Mouse (Mus musculus): ENCODE data around the gene Olfr1274-ps. TPM values are rescaled to one million over a fixed set of nuclear protein-coding genes. Genes with fewer than 3 reads are reported as not detected.
A peak's percentile ranks its signal among the peaks of the same experiment; 100 is the strongest.
"Not testable (repeated sequence)": the region's sequence is repeated elsewhere in the genome, so short reads cannot be mapped to it uniquely, and the experiment has no call there.

Olfr1274-ps gene
- total RNA-seq (2021), result not detected
- long read RNA-seq, experiment 1, result 0 reads
- long read RNA-seq, experiment 2, result 0 reads

- intact Hi-C loops (cut with DNase I); DNase-seq: not testable (repeated sequence)
Measured at GRCm38 (mm10) chr2:90398633-90399107, at the start of gene Olfr1274-ps. Olfr1274-ps (plus strand) TSS chr2:90398683.

GRCm38 (mm10) chr2:90351047-90351446 is 47.4 kb upstream of the Olfr1274-ps start:
- DNase-seq; intact Hi-C loops (cut with DNase I): not testable (repeated sequence)

- intact Hi-C loops (cut with DNase I), result not testable (repeated sequence)
Measured at GRCm38 (mm10) chr2:90351540-90351939, 46.9 kb upstream of the Olfr1274-ps start.

GRCm38 (mm10) chr2:90359229-90359628 is 39.3 kb upstream of the Olfr1274-ps start:
- DNase-seq; intact Hi-C loops (cut with DNase I): not testable (repeated sequence)

More at GRCm38 (mm10) chr2:90351540-90351939, 46.9 kb upstream of the Olfr1274-ps start:
- not testable (repeated sequence) for DNase-seq

- intact Hi-C loops (cut with DNase I); DNase-seq: not testable (repeated sequence)
Measured at GRCm38 (mm10) chr2:90360199-90360598, 38.3 kb upstream of the Olfr1274-ps start.

- intact Hi-C loops (cut with DNase I), result not testable (repeated sequence)
- DNase-seq, result peak; percentile 3 to 10
Measured at GRCm38 (mm10) chr2:90414110-90414821, 15.8 kb downstream of the Olfr1274-ps start.

- intact Hi-C loops (cut with DNase I); DNase-seq: not testable (repeated sequence)
Measured at GRCm38 (mm10) chr2:90422282-90422681, 23.8 kb downstream of the Olfr1274-ps start.

- DNase-seq; intact Hi-C loops (cut with DNase I): not testable (repeated sequence)
Measured at GRCm38 (mm10) chr2:90424937-90425336, 26.5 kb downstream of the Olfr1274-ps start.

GRCm38 (mm10) chr2:90428988-90429717 is 30.7 kb downstream of the Olfr1274-ps start:
- intact Hi-C loops (cut with DNase I); DNase-seq: not testable (repeated sequence)

GRCm38 (mm10) chr2:90429782-90430181 is 31.3 kb downstream of the Olfr1274-ps start:
- intact Hi-C loops (cut with DNase I); DNase-seq: not testable (repeated sequence)

- DNase-seq; intact Hi-C loops (cut with DNase I): not testable (repeated sequence)
Measured at GRCm38 (mm10) chr2:90437453-90437852, 39.0 kb downstream of the Olfr1274-ps start.

GRCm38 (mm10) chr2:90440169-90440568 is 41.7 kb downstream of the Olfr1274-ps start:
- intact Hi-C loops (cut with DNase I); DNase-seq: not testable (repeated sequence)

GRCm38 (mm10) chr2:90441811-90442210 is 43.3 kb downstream of the Olfr1274-ps start:
- intact Hi-C loops (cut with DNase I); DNase-seq: not testable (repeated sequence)

GRCm38 (mm10) chr2:90443811-90444210 is 45.3 kb downstream of the Olfr1274-ps start:
- intact Hi-C loops (cut with DNase I), result no loop called here
- DNase-seq, result no peak

- no peak for DNase-seq
- intact Hi-C loops (cut with DNase I), result no loop called here
Measured at GRCm38 (mm10) chr2:90448967-90449740, 50.7 kb downstream of the Olfr1274-ps start.

- no peak for DNase-seq
- intact Hi-C loops (cut with DNase I), result no loop called here
Measured at GRCm38 (mm10) chr2:90452380-90452779, 53.9 kb downstream of the Olfr1274-ps start.

Data from heart, postnatal 14 days (tissue).